Mouse (Mus musculus) CH12F3 (cell line): ENCODE results near the gene Ube2e1.
"Not testable (repeated sequence)": the region's sequence is repeated elsewhere in the genome, so short reads cannot be mapped to it uniquely, and the experiment has no call there.

ENCODE experiments used
- in situ Hi-C: fragments of 300-500 bp; cut with MboI; formaldehyde crosslinking; loops from 2 replicates; pipeline ENCODE4 v1.14.3; 2020; ENCODE audit warnings: low sequenced_read_pairs

Ube2e1 gene

GRCm38 (mm10) chr14:18326968-18327672, 4.5 kb downstream of the Ube2e1 start:
- in situ Hi-C loops: no loop called here

GRCm38 (mm10) chr14:18317457-18318411, 13.9 kb downstream of the Ube2e1 start:
- in situ Hi-C loops: no loop called here

GRCm38 (mm10) chr14:18304165-18304564, 27.5 kb downstream of the Ube2e1 start:
- in situ Hi-C loops: no loop called here

- in situ Hi-C loops: no loop called here
These were observed 28.4 kb downstream of the Ube2e1 start for GRCm38 (mm10) chr14:18303262-18303661.

- in situ Hi-C loops: no loop called here
These were observed 28.9 kb downstream of the Ube2e1 start for GRCm38 (mm10) chr14:18302750-18303149.

GRCm38 (mm10) chr14:18301591-18301990, 30.1 kb downstream of the Ube2e1 start:
- in situ Hi-C loops: no loop called here

GRCm38 (mm10) chr14:18300676-18301075, 31.0 kb downstream of the Ube2e1 start:
- in situ Hi-C loops: no loop called here

- in situ Hi-C loops: no loop called here
These were observed 32.8 kb downstream of the Ube2e1 start for GRCm38 (mm10) chr14:18298874-18299273.

- in situ Hi-C loops: no loop called here
These were observed 34.2 kb downstream of the Ube2e1 start for GRCm38 (mm10) chr14:18297441-18297840.

GRCm38 (mm10) chr14:18292578-18292977, 39.1 kb downstream of the Ube2e1 start:
- in situ Hi-C loops: no loop called here

GRCm38 (mm10) chr14:18292111-18292510, 39.5 kb downstream of the Ube2e1 start:
- in situ Hi-C loops: no loop called here

GRCm38 (mm10) chr14:18287391-18287790, 44.3 kb downstream of the Ube2e1 start:
- in situ Hi-C loops: no loop called here

- in situ Hi-C loops: no loop called here
These were observed 45.2 kb downstream of the Ube2e1 start for GRCm38 (mm10) chr14:18286441-18286840.

- in situ Hi-C loops: no loop called here
These were observed 46.2 kb downstream of the Ube2e1 start for GRCm38 (mm10) chr14:18285476-18285875.

GRCm38 (mm10) chr14:18284581-18284980, 47.1 kb downstream of the Ube2e1 start:
- in situ Hi-C loops: no loop called here

GRCm38 (mm10) chr14:18280375-18280774, 51.3 kb downstream of the Ube2e1 start:
- in situ Hi-C loops: no loop called here

GRCm38 (mm10) chr14:18274526-18274925, 57.1 kb downstream of the Ube2e1 start:
- in situ Hi-C loops: no loop called here

- in situ Hi-C loops: no loop called here
These were observed 60.0 kb downstream of the Ube2e1 start for GRCm38 (mm10) chr14:18271666-18272065.

- in situ Hi-C loops: no loop called here
These were observed 60.9 kb downstream of the Ube2e1 start, which contains the start of the genes Nkiras1 and Rpl15 for GRCm38 (mm10) chr14:18270529-18271441. Nkiras1 (plus strand) TSS chr14:18271136. Rpl15 (minus strand) TSS chr14:18271391.

- in situ Hi-C loops: not testable (repeated sequence)
These were observed 61.6 kb downstream of the Ube2e1 start for GRCm38 (mm10) chr14:18269947-18270528.
